In genomic region chr4:72384901-72385264, GRCm38 (mm10) we compare ENCODE assay signal across 9 mouse cellular contexts.
DNase-seq lines count a peak whose midpoint lies in the region; ATAC-seq lines count a peak whose summit lies in the region.
"Had no signal": no experiment of that assay in that cellular context is flagged by ENCODE, and none has a peak within 500 bp of the region (broad histone marks: within the 10 kb centered on the region; RNA-seq: fewer than 3 reads in every experiment).

No protein-coding gene starts in this region.

- H3K4me3 ChIP-seq in hindbrain, embryonic 13.5 days, result no peak overlapping the region
- H3K4me3 ChIP-seq: erythroblast, embryonic 14.5 days had no signal

- 27% methylated on average over 12 of the region's 12 CpGs for WGBS in hindbrain, embryonic 13.5 days

- peaks cover 28% of the 10 kb centered on the region for H3K27me3 ChIP-seq in hindbrain, embryonic 13.5 days

- H3K9ac ChIP-seq in hindbrain, embryonic 13.5 days, result no peak overlapping the region

- peak overlapping the region; percentile 25 for H3K4me2 ChIP-seq in hindbrain, embryonic 13.5 days

- H3K4me1 ChIP-seq in hindbrain, embryonic 13.5 days (replicated peaks), result peaks cover 44% of the 10 kb centered on the region

- no peaks in the 10 kb centered on the region for H3K9me3 ChIP-seq in hindbrain, embryonic 13.5 days

- H3K36me3 ChIP-seq in hindbrain, embryonic 13.5 days, result no peaks in the 10 kb centered on the region

- intact Hi-C loops in left cerebral cortex, postnatal 36 days (cut with DNase I), result loop anchor here (5.0 kb wide), 1 partner anchor 183 kb away; the partner anchor contains the start of gene Tle1

- peak; percentile 88 for ATAC-seq in hindbrain, embryonic 13.5 days (ENCODE audit: low FRiP score)

- peak overlapping the region; percentile 31; the same call in 1 of the 2 replicates for H3K27ac ChIP-seq in hindbrain, embryonic 13.5 days

- peak; percentile 27 for DNase-seq in ovary, postnatal 14 days (ENCODE audit: low spot score)
- DNase-seq in ovary, postnatal 36 days (ENCODE audit: low spot score), result no peak
- DNase-seq in frontal cortex, postnatal 14 days (ENCODE audit: low spot score in 2 of 2), result peak; percentile 54 to 78
- peak; percentile 51 to 54 for DNase-seq in left cerebral cortex, postnatal 36 days (ENCODE audit: low spot score in 2 of 2)
- DNase-seq in neural tube, embryonic 10.5 days (ENCODE audit: extremely low spot score, low spot score), result peak; percentile 27
- no peak for DNase-seq in spleen, postnatal 10 days (ENCODE audit: low spot score in 2 of 2)
- DNase-seq in adrenal gland, postnatal 14 days, result no peak

Comparison
In these comparisons a context has a peak if more than half of its experiments do, and no peak if none do; other contexts are left out.
1. DNase-seq: peak in ovary, postnatal 14 days (single experiment), frontal cortex, postnatal 14 days (2 of 2), left cerebral cortex, postnatal 36 days (2 of 2) and neural tube, embryonic 10.5 days (single experiment); none in ovary, postnatal 36 days (single experiment), spleen, postnatal 10 days (0 of 2) and adrenal gland, postnatal 14 days (single experiment).